14 mouse cellular contexts compared by ENCODE assay signal in genomic region chr13:60633945-60634344, GRCm38 (mm10). TPM values are rescaled to one million over a fixed set of nuclear protein-coding genes. Genes with fewer than 3 reads are reported as not detected.
DNase-seq lines count a peak whose midpoint lies in the region; ATAC-seq lines count a peak whose summit lies in the region.
"Had no signal": no experiment of that assay in that cellular context is flagged by ENCODE, and none has a peak within 500 bp of the region (broad histone marks: within the 10 kb centered on the region; RNA-seq: fewer than 3 reads in every experiment).

No protein-coding gene starts in this region.

- no peaks in the 10 kb centered on the region for H3K27me3 ChIP-seq in heart, embryonic 12.5 days (replicated peaks)
- no peaks in the 10 kb centered on the region for H3K27me3 ChIP-seq in embryonic facial prominence, embryonic 13.5 days
- no peaks in the 10 kb centered on the region for H3K27me3 ChIP-seq in heart, embryonic 14.5 days (ENCODE audit: control insufficient read depth, insufficient read depth, low read length)
- H3K27me3 ChIP-seq in midbrain, embryonic 13.5 days = no peaks in the 10 kb centered on the region
- no peaks in the 10 kb centered on the region for H3K27me3 ChIP-seq in liver, embryonic 12.5 days (replicated peaks)
- H3K27me3 ChIP-seq: CH12.LX had no signal

- H3K9me3 ChIP-seq in heart, embryonic 12.5 days (replicated peaks) = no peaks in the 10 kb centered on the region
- no peaks in the 10 kb centered on the region for H3K9me3 ChIP-seq in embryonic facial prominence, embryonic 13.5 days
- no peaks in the 10 kb centered on the region for H3K9me3 ChIP-seq in heart, embryonic 14.5 days (ENCODE audit: control insufficient read depth, low read length)
- no peaks in the 10 kb centered on the region for H3K9me3 ChIP-seq in midbrain, embryonic 13.5 days
- H3K9me3 ChIP-seq in liver, embryonic 12.5 days (replicated peaks) = no peaks in the 10 kb centered on the region

- peak overlapping the region; percentile 12; the same call in 1 of the 2 replicates for H3K4me2 ChIP-seq in heart, embryonic 12.5 days
- H3K4me2 ChIP-seq in embryonic facial prominence, embryonic 13.5 days = peak overlapping the region; percentile 3; the same call in 1 of the 2 replicates
- no peak overlapping the region for H3K4me2 ChIP-seq in heart, embryonic 14.5 days (ENCODE audit: low read length)
- peak overlapping the region; percentile 12; the same call in 1 of the 2 replicates for H3K4me2 ChIP-seq in midbrain, embryonic 13.5 days (replicated peaks)
- H3K4me2 ChIP-seq in liver, embryonic 12.5 days = no peak overlapping the region

- 41% methylated on average over 6 of the region's 6 CpGs for WGBS in heart, embryonic 12.5 days
- 12% methylated on average over 6 of the region's 6 CpGs for WGBS in embryonic facial prominence, embryonic 13.5 days
- 33% methylated on average over 6 of the region's 6 CpGs for WGBS in heart, embryonic 14.5 days
- WGBS in midbrain, embryonic 13.5 days = 30% methylated on average over 6 of the region's 6 CpGs
- 70% methylated on average over 6 of the region's 6 CpGs for WGBS in liver, embryonic 12.5 days (ENCODE audit: insufficient replicate concordance)

- no peak for ATAC-seq in heart, embryonic 12.5 days (ENCODE audit: insufficient number of reproducible peaks, low FRiP score)
- ATAC-seq in embryonic facial prominence, embryonic 13.5 days (ENCODE audit: insufficient number of reproducible peaks, insufficient read depth, low FRiP score, low TSS enrichment, low read depth) = no peak
- ATAC-seq in heart, embryonic 14.5 days (ENCODE audit: insufficient number of reproducible peaks, insufficient read depth, low FRiP score, low read depth) = 0 out of 2 replicates have a peak, but pooled peaks have one; percentile 45
- ATAC-seq in midbrain, embryonic 13.5 days = peak; percentile 66
- no peak for ATAC-seq in liver, embryonic 12.5 days
- ATAC-seq: intestine, postnatal 0 days had no signal

- no peak for DNase-seq in heart, postnatal 25 days (ENCODE audit: low spot score)
- DNase-seq in MN1 (ENCODE audit: low spot score) = no peak
- DNase-seq: cerebellum, postnatal 25 days; liver; lung, postnatal 10 days; thymus, postnatal 4 days had no signal

- H3K4me3 ChIP-seq in heart, embryonic 12.5 days = no peak overlapping the region
- H3K4me3 ChIP-seq in embryonic facial prominence, embryonic 13.5 days = no peak overlapping the region
- H3K4me3 ChIP-seq in heart, embryonic 14.5 days (ENCODE audit: control insufficient read depth in 1 of 2, insufficient read depth in 1 of 2, low read depth in 1 of 2, low read length in 2 of 2) = no peak overlapping the region
- H3K4me3 ChIP-seq in midbrain, embryonic 13.5 days (replicated peaks) = no peak overlapping the region
- H3K4me3 ChIP-seq in liver, embryonic 12.5 days = no peak overlapping the region
- H3K4me3 ChIP-seq: myocyte had no signal

- intact Hi-C loops in heart, postnatal 25 days (cut with DNase I) = no loop called here

- no peak overlapping the region; the same call in 1 of the 2 replicates for H3K9ac ChIP-seq in heart, embryonic 12.5 days
- no peak overlapping the region for H3K9ac ChIP-seq in embryonic facial prominence, embryonic 13.5 days
- H3K9ac ChIP-seq in heart, embryonic 14.5 days (ENCODE audit: low read length) = no peak overlapping the region
- H3K9ac ChIP-seq in midbrain, embryonic 13.5 days (replicated peaks) = 0 out of 2 replicates have a peak overlapping the region, but pooled peaks have one; percentile 11
- no peak overlapping the region for H3K9ac ChIP-seq in liver, embryonic 12.5 days

- H3K36me3 ChIP-seq in heart, embryonic 12.5 days = no peaks in the 10 kb centered on the region
- H3K36me3 ChIP-seq in embryonic facial prominence, embryonic 13.5 days = no peaks in the 10 kb centered on the region
- no peaks in the 10 kb centered on the region for H3K36me3 ChIP-seq in heart, embryonic 14.5 days (ENCODE audit: control insufficient read depth, insufficient read depth, low read length)
- H3K36me3 ChIP-seq in midbrain, embryonic 13.5 days = no peaks in the 10 kb centered on the region
- no peaks in the 10 kb centered on the region for H3K36me3 ChIP-seq in liver, embryonic 12.5 days

- H3K27ac ChIP-seq in heart, embryonic 12.5 days (ENCODE audit: poor library complexity, severe bottlenecking) = no peak overlapping the region
- H3K27ac ChIP-seq in embryonic facial prominence, embryonic 13.5 days = no peak overlapping the region
- H3K27ac ChIP-seq in heart, embryonic 14.5 days (replicated peaks in 1 of 2; ENCODE audit: control insufficient read depth in 1 of 2, insufficient read depth in 1 of 2, low read depth in 2 of 2, low read length in 2 of 2) = no peak overlapping the region; a peak in 1 of 4 replicates
- H3K27ac ChIP-seq in midbrain, embryonic 13.5 days = peak overlapping the region; percentile 75
- no peak overlapping the region for H3K27ac ChIP-seq in liver, embryonic 12.5 days

- H3K4me1 ChIP-seq in heart, embryonic 12.5 days (replicated peaks) = peaks cover 11% of the 10 kb centered on the region
- peaks cover 9% of the 10 kb centered on the region for H3K4me1 ChIP-seq in embryonic facial prominence, embryonic 13.5 days
- H3K4me1 ChIP-seq in heart, embryonic 14.5 days (ENCODE audit: control insufficient read depth in 2 of 2, insufficient read depth in 2 of 2, low read length in 2 of 2) = peaks cover 4 to 8% of the 10 kb centered on the region in 2 experiments
- H3K4me1 ChIP-seq in midbrain, embryonic 13.5 days (replicated peaks) = peaks cover 26% of the 10 kb centered on the region
- 0 out of 2 replicates have a peak, but pooled peaks cover 4% of the 10 kb centered on the region for H3K4me1 ChIP-seq in liver, embryonic 12.5 days

RNA-seq across cellular contexts. Expression of gene Dapk1, which starts 32.2 kb away (rescaled TPM):
- polyA plus RNA-seq in heart, embryonic 12.5 days (2016; fragmentation: Nextera tagmentation; extraction: Ambion mirVana) = 12.5 and 15.8 TPM in 2 replicates
- total RNA-seq in heart, postnatal 25 days (2021) = 10 to 100 TPM; 24.5 to 29.5 TPM
- 19.2 and 22.6 TPM in 2 replicates for polyA plus RNA-seq in embryonic facial prominence, embryonic 13.5 days (2015; fragmentation: Nextera tagmentation; extraction: Ambion mirVana)
- polyA plus RNA-seq in heart, embryonic 14.5 days (2014; fragmentation: Nextera tagmentation; extraction: Ambion mirVana) = 5.5 and 8.2 TPM in 2 replicates
- polyA plus RNA-seq in midbrain, embryonic 13.5 days (2015; fragmentation: Nextera tagmentation; extraction: Ambion mirVana) = 35.1 and 38.4 TPM in 2 replicates
- polyA plus RNA-seq in liver, embryonic 12.5 days (2016; fragmentation: Nextera tagmentation; extraction: Ambion mirVana) = 8.8 and 9.4 TPM in 2 replicates
- total RNA-seq: CH12.LX had no signal

Comparison
In these comparisons a context has a peak if more than half of its experiments do, and no peak if none do; other contexts are left out.
1. ATAC-seq: peak in heart, embryonic 14.5 days (single experiment) and midbrain, embryonic 13.5 days (single experiment); none in heart, embryonic 12.5 days (single experiment), embryonic facial prominence, embryonic 13.5 days (single experiment) and liver, embryonic 12.5 days (single experiment).
2. H3K4me2 ChIP-seq: peak in heart, embryonic 12.5 days (single experiment), embryonic facial prominence, embryonic 13.5 days (single experiment) and midbrain, embryonic 13.5 days (single experiment); none in heart, embryonic 14.5 days (single experiment) and liver, embryonic 12.5 days (single experiment).